Mouse (Mus musculus): ENCODE measurements around the gene C8g.

C8g gene

GRCm38 (mm10) chr2:25468962-25469915 is 32.3 kb downstream of the C8g start:
- no peak for DNase-seq (ENCODE audit: low spot score in 2 of 2)

- no peak for DNase-seq (ENCODE audit: low spot score in 2 of 2)
Measured at GRCm38 (mm10) chr2:25467606-25468303, 33.8 kb downstream of the C8g start.

- peak; percentile 58 to 75 for DNase-seq (ENCODE audit: low spot score in 2 of 2)
Measured at GRCm38 (mm10) chr2:25465816-25466635, 35.5 kb downstream of the C8g start.

- DNase-seq (ENCODE audit: low spot score in 2 of 2) = no peak
Measured at GRCm38 (mm10) chr2:25465256-25465655, 36.3 kb downstream of the C8g start.

GRCm38 (mm10) chr2:25463630-25464029 is 37.9 kb downstream of the C8g start:
- DNase-seq (ENCODE audit: low spot score in 2 of 2) = no peak

GRCm38 (mm10) chr2:25461407-25461806 is 40.1 kb downstream of the C8g start:
- no peak for DNase-seq (ENCODE audit: low spot score in 2 of 2)

- peak; percentile 90 to 92 for DNase-seq (ENCODE audit: low spot score in 2 of 2)
Measured at GRCm38 (mm10) chr2:25460551-25461309, 40.8 kb downstream of the C8g start, which contains the start of gene Paxx. TSS of gene Paxx (minus strand) at chr2:25461094.

- peak in 1 of 2 experiments; percentile 32 for DNase-seq (ENCODE audit: low spot score in 2 of 2)
Measured at GRCm38 (mm10) chr2:25460135-25460534, 41.4 kb downstream of the C8g start.

- no peak for DNase-seq (ENCODE audit: low spot score in 2 of 2)
Measured at GRCm38 (mm10) chr2:25458911-25459310, 42.6 kb downstream of the C8g start.

- no peak for DNase-seq (ENCODE audit: low spot score in 2 of 2)
Measured at GRCm38 (mm10) chr2:25457022-25457896, 44.3 kb downstream of the C8g start.

- DNase-seq (ENCODE audit: low spot score in 2 of 2) = no peak
Measured at GRCm38 (mm10) chr2:25456205-25456953, 45.1 kb downstream of the C8g start, which contains the start of gene Clic3. TSS of gene Clic3 (plus strand) at chr2:25456838.

- DNase-seq (ENCODE audit: low spot score in 2 of 2) = no peak
Measured at GRCm38 (mm10) chr2:25452951-25453350, 48.6 kb downstream of the C8g start.

GRCm38 (mm10) chr2:25450853-25451647 is 50.5 kb downstream of the C8g start:
- no peak for DNase-seq (ENCODE audit: low spot score in 2 of 2)

All from spleen, postnatal 4 days (tissue).